Mouse (Mus musculus) 416B (cell line): ENCODE measurements around the gene Sap25.

Experiments used
- DNase-seq: peaks from one replicate; pipeline ENCODE4 v3.0.0; 2011; ENCODE audit warnings: low read depth

Sap25 gene

DNA sequence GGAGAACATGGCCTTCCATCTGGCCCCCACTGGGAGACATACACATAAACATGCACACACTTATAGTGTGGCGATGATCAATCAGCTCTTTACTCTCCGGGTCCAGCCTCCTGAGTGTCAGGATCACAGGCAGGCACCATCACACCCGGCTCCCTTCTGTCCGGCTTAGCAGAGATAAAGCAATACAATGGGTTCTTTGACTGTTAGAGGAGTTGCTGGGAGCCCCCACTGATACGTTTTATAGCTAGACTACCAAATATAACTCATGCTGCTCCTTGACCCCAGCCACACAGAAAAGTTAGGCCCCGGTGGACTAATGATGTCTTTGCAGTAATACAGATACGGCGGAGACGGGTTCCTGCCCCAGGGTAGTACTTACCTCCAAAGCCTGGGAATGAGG lies 21.9 kb downstream of the Sap25 start:
- DNase-seq, result no peak

DNA sequence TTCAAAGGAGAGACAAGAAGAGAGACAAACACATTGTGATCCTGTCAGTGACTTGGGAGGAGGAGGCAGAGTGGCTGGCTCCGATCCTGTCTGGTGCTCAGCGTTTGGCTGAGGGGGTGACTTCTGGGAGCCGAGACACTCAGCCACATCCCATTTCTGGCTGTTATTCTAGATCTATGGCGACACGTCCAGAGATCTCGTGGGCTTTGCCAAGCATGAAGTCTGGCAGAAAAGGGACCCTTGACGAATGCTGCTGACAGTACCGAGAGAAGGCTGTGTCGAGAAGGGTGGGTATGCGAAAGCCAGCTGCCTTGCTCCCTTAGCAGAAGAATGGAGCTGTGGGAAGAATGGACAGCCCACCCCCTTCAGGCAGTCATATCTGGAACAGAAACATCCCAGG lies 27.8 kb downstream of the Sap25 start:
- DNase-seq, result no peak

- peak; percentile 64 for DNase-seq
Observed at GRCm38 (mm10) chr5:137670240-137670639, 29.1 kb downstream of the Sap25 start.

- DNase-seq, result peak; percentile 99
Observed at GRCm38 (mm10) chr5:137671443-137672240, 30.5 kb downstream of the Sap25 start.

- no peak for DNase-seq
Observed at GRCm38 (mm10) chr5:137672361-137672760, 31.2 kb downstream of the Sap25 start.

- no peak for DNase-seq
Observed at GRCm38 (mm10) chr5:137673015-137673414, 31.9 kb downstream of the Sap25 start.

DNA sequence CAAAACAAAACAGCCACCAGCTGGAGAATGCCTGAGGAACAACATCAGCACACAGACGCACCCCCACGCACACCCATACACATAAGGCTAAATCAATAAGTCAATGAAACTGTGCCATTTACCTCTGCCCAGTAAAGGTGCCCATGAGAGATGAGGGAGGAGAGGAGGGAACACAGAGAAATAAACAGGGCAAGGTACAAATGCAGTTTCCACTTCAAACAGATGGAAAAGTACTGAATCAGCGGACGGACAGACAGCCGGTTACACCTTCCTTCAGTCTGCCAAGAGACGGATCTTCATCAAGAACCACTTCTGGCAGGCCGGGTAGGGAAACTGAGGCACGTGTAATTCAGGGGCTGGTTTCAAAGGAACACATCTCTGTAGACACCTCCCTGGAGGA lies 33.7 kb downstream of the Sap25 start:
- no peak for DNase-seq

DNA sequence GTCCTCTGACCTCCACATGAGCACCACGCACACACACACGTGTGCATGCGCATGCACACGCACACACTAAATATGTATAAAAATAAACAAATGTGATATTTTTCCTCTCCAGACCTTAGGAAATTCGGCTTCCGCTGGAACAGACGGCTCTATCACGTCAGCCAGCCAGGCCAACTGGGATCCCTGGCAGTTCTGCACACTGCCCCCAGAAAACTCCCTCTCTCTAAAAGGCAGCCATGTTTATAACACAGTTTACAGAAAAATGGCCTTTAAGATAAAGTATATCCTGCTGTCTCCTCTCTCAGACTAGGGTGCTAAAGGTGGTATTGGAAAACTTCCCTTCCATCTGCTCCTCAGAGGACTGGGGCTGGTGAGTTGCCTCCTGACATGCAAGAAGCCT lies 36.7 kb downstream of the Sap25 start:
- DNase-seq, result no peak

DNA sequence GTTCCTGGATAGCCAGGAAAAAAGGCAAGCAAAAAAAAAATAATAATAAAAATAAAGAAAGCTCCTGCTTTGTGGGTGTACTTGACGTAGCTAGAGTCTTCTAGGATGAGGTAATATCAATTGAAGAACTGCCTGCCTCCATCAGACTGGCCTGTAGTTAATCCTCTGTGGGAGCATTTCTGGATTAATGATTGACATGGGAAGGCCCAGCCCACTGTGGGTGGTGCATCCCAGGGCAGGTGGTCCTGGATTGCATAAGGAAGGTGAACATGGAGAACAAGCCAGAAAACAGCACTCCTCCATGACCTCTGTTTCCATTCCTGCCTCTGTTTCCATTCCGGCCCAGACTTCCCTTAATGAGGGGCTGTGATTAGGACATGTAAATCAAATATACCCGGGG lies 37.6 kb downstream of the Sap25 start:
- no peak for DNase-seq

GRCm38 (mm10) chr5:137679726-137680125 lies 38.6 kb downstream of the Sap25 start:
- no peak for DNase-seq

DNA sequence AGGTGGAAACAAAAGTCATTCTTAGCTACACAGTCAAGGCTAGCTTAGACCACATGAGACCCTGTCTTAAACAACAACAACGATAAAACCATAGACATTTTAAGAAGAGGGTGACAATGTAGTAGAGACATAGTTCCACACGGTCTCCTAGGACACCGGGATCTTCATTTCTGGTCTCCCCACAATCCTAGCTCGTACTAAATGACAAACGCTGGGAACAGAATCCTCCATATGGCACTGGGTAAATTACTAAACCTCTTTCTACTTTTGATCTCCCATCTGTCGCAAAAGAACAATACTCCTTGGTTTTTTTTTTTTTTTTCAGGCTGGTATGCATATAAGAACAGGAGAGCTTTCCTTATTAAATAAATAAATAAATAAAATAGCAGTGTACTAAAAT lies 41.4 kb downstream of the Sap25 start:
- no peak for DNase-seq

DNA sequence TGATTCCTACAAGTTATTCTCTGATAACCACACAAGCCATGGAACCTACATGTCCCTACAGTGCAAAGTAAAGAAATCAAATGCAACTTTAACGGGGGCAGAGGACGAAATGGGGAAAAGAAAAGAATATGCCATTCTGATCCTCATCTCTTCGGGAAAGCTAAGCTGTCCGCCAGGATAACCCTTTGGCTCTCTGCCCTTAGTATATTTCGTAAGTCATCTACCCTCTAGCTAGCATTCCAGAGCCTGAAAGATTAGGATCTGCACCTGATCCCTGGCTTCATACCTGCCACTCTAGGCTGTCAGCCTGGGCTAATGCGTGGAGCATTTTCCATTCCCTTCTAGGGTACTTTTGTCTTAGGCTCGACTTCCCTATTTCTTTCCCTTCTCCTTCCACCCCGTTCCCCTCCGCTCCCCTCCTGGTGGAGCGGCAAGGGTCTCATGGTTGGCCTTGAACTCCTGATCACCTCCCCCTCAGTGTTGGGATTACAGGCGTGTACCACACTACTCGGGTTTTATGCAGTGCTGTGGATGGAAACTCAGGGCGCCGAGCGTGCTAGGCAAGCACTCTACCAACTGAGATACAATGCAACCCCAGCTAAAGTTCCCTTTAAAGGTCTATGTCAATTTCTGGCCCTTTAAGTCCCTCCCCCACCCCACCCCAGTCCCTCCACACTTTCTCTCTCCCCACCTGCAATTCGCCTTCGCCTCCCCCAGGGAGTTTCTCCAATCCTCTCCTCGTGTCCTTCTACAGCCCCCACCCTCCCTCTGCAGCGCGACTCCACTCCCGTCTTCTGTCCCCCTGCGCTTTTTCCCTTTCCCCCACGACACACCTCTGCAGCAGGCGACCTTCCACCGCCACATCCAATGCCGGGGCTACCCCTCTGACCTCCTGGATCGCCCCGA lies 42.5 kb downstream of the Sap25 start:
- DNase-seq, result peak; percentile 72

DNA sequence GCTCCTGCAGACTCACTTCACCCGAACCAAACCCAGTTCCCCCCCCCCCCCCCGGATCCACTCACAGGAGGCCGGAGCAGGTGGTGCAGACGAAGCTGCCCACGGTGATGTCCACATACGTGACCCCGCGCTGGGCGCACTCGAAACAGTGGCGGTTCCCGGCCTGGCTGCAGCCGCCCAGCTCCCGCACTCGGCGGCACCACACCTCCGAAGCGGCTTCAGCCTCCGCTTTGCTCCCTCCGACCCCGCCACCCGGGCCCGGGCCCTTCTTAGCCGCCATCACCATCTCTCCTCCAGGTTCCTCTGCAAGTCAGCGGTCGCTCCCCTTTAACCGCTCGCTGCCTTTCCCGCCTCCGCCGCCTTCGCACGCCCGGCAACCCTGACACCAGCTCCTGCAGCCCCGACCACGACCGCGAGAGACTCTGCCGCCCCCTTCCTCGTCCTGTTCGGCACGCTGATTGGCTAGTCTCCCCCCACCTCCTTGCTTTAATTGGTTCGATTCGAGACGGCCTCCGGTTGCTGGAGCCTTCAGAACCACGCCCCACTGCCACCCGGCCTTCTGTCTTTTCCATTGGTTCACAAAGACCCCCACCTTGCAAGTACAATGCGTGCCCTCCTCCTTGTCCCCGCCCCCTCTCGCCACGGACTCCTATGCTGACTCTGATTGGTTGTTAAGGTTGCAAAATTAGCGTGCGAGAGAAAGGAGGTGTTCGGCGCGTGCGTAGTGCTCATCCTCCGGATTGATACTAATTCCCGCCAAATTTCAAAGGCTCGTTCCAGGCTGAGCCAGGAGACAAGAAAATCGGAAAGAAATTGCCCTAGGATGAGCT lies 43.4 kb downstream of the Sap25 start, which contains the start of gene Agfg2:
Gene Agfg2, minus strand, starts transcription at position 433 of the 830 bp plus-strand sequence.
- peak; percentile 100 for DNase-seq

- DNase-seq, result peak; percentile 68
Observed at GRCm38 (mm10) chr5:137685653-137686052, 44.5 kb downstream of the Sap25 start.

- DNase-seq, result peak; percentile 90
Observed at GRCm38 (mm10) chr5:137686127-137686790, 45.1 kb downstream of the Sap25 start.

GRCm38 (mm10) chr5:137689974-137690373 lies 48.8 kb downstream of the Sap25 start:
- DNase-seq, result no peak

GRCm38 (mm10) chr5:137690531-137690930 lies 49.4 kb downstream of the Sap25 start:
- no peak for DNase-seq

DNA sequence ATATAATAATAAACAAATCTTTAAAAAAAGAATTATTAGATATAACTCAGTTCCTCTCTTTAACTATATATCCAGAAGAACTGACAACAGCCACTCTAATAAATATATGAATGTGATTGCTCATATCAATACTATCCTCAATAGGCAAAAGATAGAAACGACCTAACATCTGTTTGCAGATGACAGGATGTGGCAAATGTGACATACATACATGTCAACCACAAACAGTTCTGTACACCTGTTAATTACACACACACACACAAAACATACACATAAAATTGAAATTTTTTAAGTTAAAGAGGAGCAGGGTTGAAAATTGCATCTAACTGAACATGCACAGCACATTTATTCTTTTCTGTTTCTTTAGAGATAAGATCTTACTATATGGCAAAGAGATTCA lies 50.7 kb downstream of the Sap25 start:
- no peak for DNase-seq
